Comparison of ENCODE assay signal across 24 mouse cellular contexts in the genomic region with DNA sequence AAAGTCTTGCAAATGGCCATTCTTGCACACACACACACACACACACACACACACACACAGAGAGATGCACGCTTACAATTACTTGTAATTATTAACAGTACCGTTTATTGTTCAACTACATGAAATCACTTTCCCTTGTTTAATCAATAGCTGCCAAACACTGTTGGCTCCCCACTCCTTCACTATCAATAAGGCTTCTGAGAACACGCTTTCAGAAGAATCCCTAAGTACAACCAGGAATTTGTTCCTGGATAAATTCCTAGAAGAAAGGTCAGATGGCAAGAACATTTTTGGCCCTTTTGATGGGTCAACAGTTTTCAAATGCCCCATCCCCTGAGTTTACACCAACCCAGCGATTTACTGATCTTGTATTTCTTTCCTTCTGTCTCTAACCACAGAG.
"Had no signal": no experiment of that assay in that cellular context is flagged by ENCODE, and none has a peak within 500 bp of the region (broad histone marks: within the 10 kb centered on the region; RNA-seq: fewer than 3 reads in every experiment).

No protein-coding gene starts in this region.

- DNase-seq: gastrocnemius, adult 2 months; gastrocnemius, postnatal 10 days; gastrocnemius, postnatal 25 days; heart, adult 18-20 months; heart, postnatal 10 days; heart, postnatal 4 days; kidney, adult 18-20 months; kidney, postnatal 10 days; kidney, postnatal 4 days; liver had no signal

- H3K36me3 ChIP-seq: heart, embryonic 10.5 days; heart, embryonic 12.5 days; hindbrain, embryonic 10.5 days; hindbrain, embryonic 12.5 days; intestine, embryonic 15.5 days; limb, embryonic 10.5 days; limb, embryonic 12.5 days had no signal

- H3K9ac ChIP-seq: heart, embryonic 12.5 days; hindbrain, embryonic 12.5 days; hindbrain, embryonic 14.5 days; intestine, embryonic 15.5 days; limb, embryonic 12.5 days had no signal

- H3K27ac ChIP-seq: gastrocnemius, adult 2 months; heart, embryonic 10.5 days; hindbrain, embryonic 10.5 days; hindbrain, embryonic 12.5 days; hindbrain, embryonic 14.5 days; intestine, embryonic 15.5 days; layer of hippocampus, adult 2 months; left cerebral cortex, adult 2 months; limb, embryonic 10.5 days; limb, embryonic 12.5 days had no signal

- H3K27me3 ChIP-seq: heart, embryonic 12.5 days; hindbrain, embryonic 12.5 days; intestine, embryonic 15.5 days; limb, embryonic 12.5 days had no signal

- H3K4me2 ChIP-seq: heart, embryonic 12.5 days; hindbrain, embryonic 12.5 days; hindbrain, embryonic 14.5 days; intestine, embryonic 15.5 days; limb, embryonic 12.5 days had no signal

- H3K9me3 ChIP-seq: heart, embryonic 12.5 days; hindbrain, embryonic 12.5 days; intestine, embryonic 15.5 days; limb, embryonic 10.5 days; limb, embryonic 12.5 days had no signal

- H3K4me3 ChIP-seq: gastrocnemius, adult 2 months; heart, embryonic 10.5 days; heart, embryonic 12.5 days; hindbrain, embryonic 10.5 days; hindbrain, embryonic 12.5 days; intestine, embryonic 15.5 days; layer of hippocampus, adult 2 months; left cerebral cortex, adult 2 months; limb, embryonic 10.5 days; limb, embryonic 12.5 days had no signal

- ATAC-seq: forebrain, embryonic 16.5 days; hindbrain, embryonic 16.5 days; inflammation-experienced regulatory T-cells, adult 6 months; intestine, embryonic 15.5 days; intestine, postnatal 0 days had no signal
